Mouse (Mus musculus): ENCODE data around the gene Fsd1.

Gene Fsd1

DNA sequence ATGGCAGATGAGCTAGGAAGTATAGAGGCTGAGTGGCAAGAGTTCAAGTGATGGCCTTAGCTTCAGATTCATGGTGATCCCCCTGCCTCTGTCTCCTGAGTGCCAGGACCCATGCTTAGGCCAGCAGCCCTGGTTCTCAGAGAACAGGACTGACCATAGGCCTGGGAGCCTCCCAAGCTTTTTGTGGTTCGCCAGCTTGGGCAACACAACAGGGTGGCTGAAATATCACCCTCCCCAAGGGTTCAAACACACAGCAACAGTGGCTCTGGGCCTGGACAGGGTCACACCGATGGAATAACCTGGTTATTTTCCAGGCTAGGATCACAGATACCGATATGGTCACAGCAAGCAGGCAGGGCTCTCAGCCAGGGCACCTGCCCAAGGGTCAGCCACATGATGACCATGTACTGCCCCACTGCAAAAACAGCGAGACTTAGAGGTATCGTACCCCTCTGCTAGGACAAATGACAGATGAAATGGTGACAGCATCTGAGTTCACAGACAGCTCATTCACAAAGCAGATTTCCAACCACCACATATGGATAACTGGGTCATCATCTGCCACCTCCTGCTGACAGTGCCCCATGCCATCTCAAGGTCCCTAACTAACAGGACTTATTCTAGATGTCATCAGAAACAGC, 41.6 kb downstream of the Fsd1 start:
- ATAC-seq (ENCODE audit: low TSS enrichment) = no peak

- ATAC-seq (ENCODE audit: low TSS enrichment) = no peak
Observed at GRCm38 (mm10) chr17:56030238-56030870, 44.0 kb downstream of the Fsd1 start.

DNA sequence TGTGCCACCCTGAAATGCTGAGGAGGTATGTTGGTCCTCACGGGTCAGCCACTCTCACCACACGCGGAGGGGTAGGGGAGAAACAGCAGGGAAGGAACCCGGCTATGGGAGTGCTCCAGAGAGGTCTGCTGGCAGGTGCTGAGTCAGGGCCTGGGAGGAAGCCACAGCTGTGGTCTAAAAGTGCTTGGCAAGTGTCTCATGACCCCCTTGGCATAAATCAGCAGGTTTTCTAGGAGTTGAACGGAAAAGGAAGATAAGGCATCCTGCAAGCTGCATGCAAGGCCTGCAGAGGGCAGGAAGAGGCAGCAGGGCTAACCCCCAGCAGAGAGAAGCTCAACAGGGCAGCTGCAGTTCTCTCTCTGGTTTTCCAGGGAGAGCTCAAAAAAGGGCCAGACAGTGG, 44.6 kb downstream of the Fsd1 start:
- no peak for ATAC-seq (ENCODE audit: low TSS enrichment)

GRCm38 (mm10) chr17:56031431-56031830, 45.1 kb downstream of the Fsd1 start:
- ATAC-seq (ENCODE audit: low TSS enrichment) = no peak

DNA sequence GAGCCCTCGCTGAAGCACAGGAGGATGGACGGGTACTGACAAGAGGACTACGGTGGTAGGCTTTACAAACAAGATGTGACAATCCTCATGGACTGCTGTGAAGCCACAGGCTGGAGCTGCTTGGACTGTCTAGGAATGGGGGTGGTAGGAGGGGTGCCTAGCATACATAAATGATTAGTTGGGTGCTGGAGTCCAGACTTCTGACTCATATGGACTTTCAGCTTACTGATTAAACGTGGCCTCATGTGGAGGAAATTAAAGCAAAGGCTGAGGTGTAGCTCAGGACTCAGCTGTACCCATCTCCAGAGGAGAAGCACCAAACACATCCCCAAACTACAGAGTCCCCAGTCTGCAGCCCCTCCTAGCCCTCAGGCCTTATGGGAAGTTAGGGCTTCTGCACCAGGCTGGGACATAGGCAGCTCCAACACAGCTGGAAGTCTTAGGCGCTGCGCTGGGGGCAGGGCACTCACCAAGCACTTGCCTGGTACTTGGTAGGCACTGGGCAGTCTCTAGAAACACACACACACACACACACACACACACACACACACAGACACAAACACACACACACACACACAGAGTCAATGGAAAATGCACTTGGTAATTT, 45.9 kb downstream of the Fsd1 start:
- no peak for ATAC-seq (ENCODE audit: low TSS enrichment)

GRCm38 (mm10) chr17:56032831-56033230, 46.5 kb downstream of the Fsd1 start:
- ATAC-seq (ENCODE audit: low TSS enrichment) = no peak

DNA sequence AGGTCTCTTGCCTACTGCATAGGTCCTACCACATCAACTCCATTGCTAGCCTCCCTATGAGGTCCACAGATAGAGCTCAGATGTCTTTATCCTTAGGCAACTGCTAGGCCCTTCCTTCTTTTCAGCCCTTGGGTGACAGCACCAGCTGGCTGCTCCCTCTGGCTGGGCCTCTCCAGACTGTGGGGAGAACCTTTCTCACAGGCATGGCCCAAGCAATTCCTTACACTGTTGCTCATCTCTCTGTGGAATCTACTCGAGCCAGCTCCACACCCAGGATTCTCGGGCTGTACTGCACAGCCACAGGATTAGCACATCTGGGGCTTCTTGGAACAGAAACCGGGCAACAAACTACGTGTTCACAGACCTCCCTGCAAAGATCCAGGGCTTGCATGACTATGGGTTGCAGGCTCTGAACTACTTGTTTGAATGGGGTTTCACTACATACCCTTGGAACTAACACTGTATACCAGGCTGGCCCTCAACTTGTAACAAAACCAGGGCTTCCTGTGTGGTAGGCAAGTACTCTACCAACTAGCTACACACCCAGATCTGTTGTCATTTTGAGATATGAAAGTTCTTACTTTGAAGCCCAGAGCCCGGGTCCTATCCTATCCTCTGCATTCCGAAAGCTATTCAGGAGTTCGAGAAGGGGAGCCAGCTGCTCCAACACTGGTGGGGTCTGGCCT, 47.9 kb downstream of the Fsd1 start:
- no peak for ATAC-seq (ENCODE audit: low TSS enrichment)

- ATAC-seq (ENCODE audit: low TSS enrichment) = no peak
Observed at GRCm38 (mm10) chr17:56034726-56035100, 48.4 kb downstream of the Fsd1 start.

- ATAC-seq (ENCODE audit: low TSS enrichment) = no peak
Observed at GRCm38 (mm10) chr17:56035216-56035615, 48.9 kb downstream of the Fsd1 start.

GRCm38 (mm10) chr17:56036176-56036900, 50.0 kb downstream of the Fsd1 start, which contains the start of gene Sh3gl1:
TSS of gene Sh3gl1 (minus strand) at chr17:56036635.
- peak; percentile 82 for ATAC-seq (ENCODE audit: low TSS enrichment)

DNA sequence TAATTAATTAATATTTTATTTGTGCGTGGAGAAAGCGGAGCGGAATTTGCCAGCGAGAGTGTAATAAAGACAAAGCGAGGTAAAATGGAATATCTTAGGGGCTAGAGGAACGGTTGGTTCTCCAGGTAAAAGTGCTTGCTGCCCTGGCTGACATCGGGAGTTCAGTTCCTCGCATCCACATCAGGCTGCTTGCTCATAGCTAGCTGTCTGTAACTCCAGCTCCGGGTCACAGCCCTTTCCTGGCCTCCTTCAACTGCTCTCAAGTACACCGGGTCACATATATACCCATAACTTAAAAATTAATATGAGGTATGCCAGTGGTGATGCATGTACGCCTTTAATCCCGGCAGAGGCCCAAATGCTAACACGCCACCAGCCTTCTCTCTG, 50.6 kb downstream of the Fsd1 start:
- no peak for ATAC-seq (ENCODE audit: low TSS enrichment)

GRCm38 (mm10) chr17:56038583-56039261, 52.4 kb downstream of the Fsd1 start:
- ATAC-seq (ENCODE audit: low TSS enrichment) = no peak

- no peak for ATAC-seq (ENCODE audit: low TSS enrichment)
Observed at GRCm38 (mm10) chr17:56039345-56039744, 53.0 kb downstream of the Fsd1 start.

DNA sequence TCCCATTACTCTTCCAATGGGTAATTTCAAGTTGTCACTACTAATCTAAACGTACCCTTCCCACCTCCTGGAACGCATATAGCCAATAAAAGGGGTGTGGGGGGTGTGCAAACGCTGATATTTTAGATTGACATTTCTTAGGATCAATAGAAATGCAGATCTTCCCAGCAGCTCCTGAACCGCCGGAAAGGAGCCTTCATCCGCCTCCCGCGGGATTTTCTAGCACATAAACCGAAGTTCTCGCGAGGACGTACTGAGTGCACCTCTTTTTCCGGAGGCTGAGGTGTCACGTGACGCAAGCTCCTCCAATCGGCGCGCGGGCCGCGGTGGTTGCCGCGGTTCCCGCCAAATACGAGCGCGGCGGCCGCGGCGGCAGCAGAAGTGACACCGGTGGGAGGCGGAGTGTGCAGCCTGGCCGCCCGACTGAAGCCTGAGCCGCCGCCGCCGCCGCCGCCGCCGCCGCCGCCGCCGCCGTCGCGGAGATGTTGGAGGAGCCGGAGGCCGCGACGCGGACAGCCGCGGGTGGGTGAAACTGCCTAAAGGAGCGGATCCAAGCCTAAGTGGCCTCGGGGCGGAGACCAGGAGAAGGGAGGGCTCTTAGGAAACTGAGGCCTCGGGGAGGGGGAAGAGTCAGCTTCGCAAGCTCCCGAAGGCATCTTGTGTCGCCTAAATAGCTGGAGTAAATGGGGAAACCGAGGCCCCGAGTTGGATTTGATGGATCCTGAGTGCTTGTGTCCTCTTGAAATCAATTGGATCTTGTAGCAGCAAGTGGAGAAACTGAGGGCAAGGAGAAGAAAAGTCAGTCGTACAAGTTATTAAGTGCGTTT, 53.9 kb downstream of the Fsd1 start, which contains the start of gene Chaf1a:
Gene Chaf1a, plus strand, starts transcription at position 410 of the 827 bp plus-strand sequence.
- peak; percentile 83 for ATAC-seq (ENCODE audit: low TSS enrichment)

DNA sequence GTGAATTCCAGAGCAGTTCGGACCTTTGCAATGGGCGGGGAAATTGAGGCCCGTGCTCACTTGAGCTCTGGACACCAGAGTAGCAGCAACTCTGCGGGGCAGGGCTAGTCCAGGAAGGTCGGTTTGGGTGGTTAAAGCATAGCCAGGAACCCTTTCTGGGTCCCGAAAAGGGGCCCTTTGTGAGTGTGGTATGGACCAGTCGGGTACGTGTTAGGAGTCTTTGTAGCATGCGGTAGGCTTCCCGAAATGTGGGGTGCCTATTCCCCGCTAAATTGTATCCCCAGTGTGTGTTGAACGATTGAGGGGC, 54.5 kb downstream of the Fsd1 start:
- no peak for ATAC-seq (ENCODE audit: low TSS enrichment)

Measured in frontal cortex, adult (tissue).